Mouse (Mus musculus) right cerebral cortex, adult 2 months (tissue): ENCODE data around the gene Dab1.

Experiments used
- DNase-seq, 2 experiments: peaks; one replicate each; pipeline ENCODE4 v3.0.0; 2021 to 2022; ENCODE audit warnings: low spot score in 2 of 2

Gene Dab1

DNA sequence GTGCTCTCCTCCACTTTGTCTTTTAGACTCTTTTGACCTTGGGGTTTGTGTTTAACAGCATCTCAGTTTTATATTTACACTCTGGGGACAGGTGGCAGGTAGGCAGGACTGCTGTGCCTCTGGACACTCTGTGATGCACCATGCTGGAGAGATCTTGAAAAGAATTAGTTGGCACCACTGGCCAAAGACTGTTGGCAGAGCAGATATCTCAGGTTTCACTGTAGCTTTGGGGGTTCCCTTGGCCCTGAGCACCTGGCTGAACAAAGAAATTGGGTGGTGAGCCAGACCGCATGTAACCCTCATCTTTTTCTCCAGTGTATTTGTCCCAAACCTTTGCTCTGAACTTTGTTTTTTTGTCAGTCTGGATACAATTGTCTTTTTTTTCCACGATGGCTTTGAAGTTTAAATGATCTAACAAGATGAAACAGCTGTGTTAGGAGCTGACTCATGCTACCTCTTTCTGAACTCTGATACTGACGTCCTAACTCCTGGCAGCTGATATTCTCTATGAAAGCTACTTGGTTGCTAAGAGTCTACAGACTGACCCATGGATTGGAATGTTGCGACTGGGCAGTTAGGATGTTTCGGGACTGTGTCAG is 960.9 kb downstream of the Dab1 start:
- DNase-seq = no peak

DNA sequence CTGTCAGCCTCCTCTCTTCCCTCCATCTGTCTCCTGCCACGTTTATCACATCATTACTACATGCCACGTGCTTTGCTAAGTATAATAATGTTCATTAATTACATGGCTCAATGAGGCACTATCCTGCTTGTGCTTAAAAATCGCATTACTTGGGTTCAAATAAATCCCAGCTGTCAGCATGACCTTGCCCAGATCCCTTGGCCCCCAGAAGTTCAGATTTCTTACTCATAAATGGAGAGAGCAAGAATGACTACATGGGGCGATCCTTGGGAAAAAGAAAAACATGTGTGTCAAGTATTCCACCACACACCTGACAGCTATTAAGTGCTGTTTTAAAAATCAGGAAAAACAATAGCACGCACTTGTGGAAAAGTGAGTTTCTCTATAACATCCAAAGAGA is 963.6 kb downstream of the Dab1 start:
- no peak for DNase-seq

DNA sequence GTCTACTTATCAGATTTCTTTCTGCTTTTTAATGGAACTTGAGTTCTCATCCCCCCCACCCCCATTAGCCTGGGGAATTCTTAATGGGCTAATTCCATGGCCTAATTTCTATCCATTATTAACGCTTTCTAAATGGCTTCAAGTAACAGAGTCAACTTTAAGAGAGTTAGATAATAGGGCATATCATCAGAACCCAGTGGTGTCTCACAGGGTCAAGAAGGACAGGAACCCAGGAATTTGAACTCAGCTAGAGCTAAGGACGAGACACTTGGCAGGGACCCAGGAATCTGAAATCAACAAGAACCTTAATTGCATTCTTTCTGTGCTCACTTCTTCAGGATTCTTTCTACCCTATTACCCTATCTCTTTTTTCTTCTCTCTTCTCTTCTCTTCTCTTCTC is 968.7 kb downstream of the Dab1 start:
- no peak for DNase-seq

DNA sequence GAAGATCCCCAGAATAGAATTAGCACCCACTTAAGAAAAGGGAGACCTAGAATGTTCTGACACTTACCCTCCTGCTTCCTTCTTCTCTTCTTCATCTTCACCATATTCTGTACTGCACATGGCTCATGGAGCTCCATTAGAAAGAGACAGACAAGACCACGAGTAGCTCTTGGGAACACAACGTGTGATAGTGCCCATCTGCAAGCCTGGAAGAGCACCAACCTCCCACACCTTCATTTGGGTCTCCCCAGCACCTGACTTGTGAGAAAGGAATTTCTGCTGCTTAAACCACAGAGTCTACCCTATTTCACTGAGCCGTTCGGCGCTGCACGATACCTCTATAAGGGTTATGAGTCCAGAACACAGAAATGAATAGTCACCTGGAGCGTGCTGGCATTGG is 977.8 kb downstream of the Dab1 start:
- DNase-seq = no peak

DNA sequence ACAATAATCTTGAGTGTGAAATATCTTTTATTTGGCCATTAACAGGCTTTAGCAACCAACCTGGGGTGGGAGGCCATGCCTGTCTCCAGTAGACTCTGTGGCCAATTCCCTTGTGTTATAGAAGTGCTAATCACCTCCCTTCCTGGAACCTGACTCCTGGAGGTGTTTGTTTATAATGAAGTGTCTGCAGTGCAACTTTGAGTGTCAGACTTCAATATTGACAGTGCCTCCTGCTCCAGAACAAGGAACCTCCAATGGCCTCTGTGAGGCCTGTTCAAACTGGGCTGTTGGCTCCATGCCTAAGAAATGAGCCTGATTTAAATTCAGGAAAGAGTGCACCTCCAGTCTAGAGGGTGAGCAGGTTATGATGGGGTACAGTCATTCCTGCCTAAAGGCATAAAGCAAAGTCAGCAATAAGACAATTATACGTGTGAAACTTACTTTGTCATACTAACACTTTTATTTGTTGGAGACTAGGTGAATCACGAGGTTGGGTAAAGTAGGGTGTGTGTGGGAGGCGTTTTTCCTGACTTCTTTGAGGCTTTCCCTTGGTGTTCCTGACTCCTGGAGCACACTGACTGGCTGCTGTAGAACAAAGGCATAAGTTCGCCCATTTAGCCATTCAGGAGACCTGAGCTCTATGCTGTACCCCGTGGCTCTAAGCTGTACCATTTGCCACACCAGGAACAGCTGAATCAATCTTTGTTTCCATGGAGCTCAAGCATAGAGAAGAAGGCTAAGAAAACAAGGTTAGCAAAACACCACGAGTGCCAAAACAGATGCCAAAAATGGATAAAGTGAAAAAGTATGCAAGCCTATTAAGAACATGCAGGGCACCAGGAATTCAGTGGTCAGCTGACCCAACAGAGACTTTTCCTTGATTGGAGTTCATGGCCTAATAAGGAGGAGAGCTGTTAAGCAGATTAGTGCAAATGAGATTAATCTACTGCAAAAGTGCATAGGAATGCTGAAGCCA is 978.6 kb downstream of the Dab1 start:
- no peak for DNase-seq

DNA sequence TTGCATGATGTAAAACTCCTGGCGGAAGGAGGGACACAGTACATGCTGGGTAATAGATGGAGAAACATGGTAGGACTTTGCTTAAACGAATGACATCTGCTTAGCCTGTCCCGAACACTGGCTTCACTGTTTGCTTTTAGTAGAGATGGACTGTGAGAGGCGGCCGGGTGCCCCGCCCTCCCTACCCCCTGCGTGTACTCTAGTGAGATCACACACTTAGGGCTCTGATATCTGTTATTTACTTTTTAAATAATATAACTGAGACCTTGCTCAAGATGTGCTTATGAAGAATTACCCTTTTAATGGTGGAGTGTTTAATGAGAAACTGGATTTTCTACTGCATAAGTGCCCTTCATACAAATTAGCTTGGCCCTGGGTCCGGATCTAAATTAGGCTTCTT is 983.6 kb downstream of the Dab1 start:
- no peak for DNase-seq

DNA sequence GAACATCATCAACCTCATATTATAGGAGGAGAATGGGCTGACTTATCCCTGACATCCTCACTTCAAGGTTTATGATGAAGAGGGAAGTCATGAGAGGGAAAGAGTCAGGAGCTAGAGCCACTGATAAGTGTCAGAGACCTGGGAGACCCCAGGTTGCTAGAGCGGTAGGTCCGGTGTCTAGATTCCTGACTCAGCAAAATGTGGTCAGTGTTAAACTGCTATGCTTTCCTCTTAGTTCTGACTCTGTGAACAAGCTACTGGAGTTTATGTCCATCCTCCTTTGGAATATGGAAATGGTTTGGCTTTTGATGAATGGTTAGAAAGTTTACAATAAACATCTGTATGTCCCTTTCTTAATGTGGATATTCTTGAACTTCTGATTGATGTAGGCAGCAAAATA is 985.1 kb downstream of the Dab1 start:
- DNase-seq = no peak

DNA sequence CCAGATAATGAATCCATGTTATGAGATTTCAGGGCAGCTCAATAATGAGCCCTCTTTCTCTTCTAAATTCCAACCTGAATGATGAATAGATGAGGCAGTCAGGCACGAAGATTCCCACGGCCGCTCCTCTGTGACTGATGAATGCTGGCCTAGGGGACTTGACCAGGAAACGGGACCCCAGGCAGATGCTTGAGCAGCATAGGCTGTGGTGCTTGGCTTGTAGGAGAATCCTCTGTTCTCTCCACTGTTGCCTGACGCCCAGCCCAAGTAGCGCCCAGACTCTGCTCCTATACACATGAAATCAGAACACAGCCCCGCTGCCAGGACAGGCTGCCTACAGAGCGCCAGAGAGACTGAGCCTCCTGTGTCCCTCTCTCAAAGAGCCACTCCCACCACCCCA is 987.7 kb downstream of the Dab1 start:
- DNase-seq = no peak

DNA sequence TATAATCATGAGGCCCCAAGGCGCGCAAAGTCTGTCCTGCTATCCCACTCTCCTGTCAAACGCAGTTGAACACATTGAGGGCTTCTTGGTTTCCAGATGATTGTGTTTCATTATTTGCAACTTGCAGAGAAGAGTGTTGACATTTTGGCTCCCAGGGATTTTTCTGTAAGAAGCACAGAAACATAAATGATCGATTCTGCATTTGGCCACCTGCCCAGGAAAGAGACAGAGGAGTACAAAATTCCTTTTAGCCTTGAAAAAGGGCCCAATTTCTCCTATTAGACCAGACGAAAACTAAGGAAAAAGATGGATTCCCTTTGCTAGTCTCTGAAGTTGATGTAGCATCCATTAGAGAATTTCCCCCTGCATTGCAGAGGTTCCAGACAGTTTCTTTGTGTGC is 988.5 kb downstream of the Dab1 start:
- DNase-seq = no peak

DNA sequence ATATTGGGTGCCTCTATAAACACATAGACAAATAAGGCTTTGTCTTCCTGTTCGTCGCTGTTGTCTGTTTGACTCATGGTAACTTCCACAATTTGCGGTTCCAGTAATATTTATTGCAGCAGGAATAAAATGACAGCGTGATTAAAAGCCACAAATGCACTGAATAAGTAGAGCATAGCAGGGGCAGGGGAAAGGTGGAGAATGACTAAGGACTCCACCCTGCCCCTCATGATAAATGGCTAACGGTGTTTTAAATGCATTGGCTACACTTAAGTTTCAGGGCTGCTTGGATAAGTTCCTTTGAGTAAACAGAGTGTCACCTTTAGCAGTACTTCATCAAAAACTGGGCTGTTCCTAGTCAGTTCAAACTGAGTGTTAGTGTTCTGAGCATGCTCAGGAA is 1000.3 kb downstream of the Dab1 start:
- no peak for DNase-seq

DNA sequence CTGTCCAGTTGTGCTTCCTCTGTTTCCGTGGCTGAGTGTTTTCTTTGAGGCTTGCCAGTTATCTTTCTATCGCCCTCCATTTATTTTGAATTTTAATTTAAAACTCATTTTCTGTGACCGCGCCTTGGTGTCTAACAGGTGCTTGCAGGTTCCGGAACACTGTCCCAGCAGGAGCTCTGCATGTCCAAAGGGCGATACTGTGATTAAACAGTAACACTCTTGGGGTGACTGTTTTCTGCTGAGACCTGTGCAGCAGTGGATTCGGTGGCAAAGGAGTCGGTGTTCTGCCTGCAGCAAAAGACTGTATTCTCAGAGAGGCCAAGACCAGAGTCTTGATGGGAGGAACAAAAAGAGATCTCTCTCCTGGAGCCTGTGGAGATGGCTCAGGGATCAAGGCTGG is 1006.2 kb downstream of the Dab1 start:
- DNase-seq = no peak

DNA sequence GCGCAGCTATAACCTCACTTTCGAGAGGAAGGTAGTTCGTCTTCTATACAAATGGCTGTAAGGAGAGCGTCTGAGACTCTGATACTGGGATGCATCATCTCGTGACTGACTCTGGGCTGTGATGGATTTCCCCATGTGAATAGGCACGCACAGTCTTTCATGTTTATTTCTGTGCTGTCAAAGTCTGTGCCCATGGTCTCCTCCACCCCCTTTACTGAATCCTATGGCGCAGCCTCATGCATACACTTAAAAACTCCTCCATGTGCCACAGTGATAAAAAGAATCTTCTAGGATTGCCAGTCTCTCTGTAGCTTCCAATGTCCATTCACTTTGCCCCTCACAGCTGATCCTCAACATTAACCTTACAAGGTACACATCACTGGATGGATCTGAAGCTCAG is 1009.5 kb downstream of the Dab1 start:
- no peak for DNase-seq

DNA sequence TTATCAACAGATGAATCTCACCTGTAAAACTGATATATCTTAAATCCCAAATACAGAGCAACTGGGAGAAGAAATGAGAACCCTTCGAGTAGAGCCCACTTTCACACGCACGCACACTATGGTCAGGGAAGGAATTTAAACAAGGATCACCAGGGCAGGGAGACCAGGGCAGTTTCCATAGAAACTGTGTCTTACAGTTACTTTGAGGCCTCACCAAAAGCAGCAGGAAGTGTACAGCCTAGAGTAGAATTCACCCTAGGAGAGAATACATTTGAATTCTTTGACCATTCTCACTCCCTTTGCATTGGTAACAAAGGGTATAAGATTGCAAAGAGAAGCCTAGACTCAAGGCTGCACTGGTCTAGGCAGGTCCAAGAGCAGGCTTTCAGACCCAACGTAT is 1017.9 kb downstream of the Dab1 start:
- no peak for DNase-seq

DNA sequence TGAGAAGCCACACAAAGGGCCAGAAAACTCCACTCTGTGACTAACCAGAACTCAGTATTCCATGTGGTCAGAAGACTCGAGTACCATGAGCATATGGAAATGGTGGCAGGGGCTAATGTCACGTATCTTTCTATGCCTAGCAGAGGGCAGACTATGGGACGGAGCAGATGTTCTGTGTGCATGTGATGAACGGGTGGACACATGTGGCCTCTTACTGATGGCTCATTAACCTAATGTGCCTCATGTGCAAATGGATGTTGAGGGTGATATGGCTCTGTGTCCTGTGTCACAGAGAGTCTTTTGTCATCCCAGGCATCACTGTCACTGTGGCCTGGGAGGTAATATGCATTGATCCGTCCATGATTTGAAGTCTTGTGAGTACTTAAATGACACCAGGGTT is 1021.5 kb downstream of the Dab1 start:
- no peak for DNase-seq

DNA sequence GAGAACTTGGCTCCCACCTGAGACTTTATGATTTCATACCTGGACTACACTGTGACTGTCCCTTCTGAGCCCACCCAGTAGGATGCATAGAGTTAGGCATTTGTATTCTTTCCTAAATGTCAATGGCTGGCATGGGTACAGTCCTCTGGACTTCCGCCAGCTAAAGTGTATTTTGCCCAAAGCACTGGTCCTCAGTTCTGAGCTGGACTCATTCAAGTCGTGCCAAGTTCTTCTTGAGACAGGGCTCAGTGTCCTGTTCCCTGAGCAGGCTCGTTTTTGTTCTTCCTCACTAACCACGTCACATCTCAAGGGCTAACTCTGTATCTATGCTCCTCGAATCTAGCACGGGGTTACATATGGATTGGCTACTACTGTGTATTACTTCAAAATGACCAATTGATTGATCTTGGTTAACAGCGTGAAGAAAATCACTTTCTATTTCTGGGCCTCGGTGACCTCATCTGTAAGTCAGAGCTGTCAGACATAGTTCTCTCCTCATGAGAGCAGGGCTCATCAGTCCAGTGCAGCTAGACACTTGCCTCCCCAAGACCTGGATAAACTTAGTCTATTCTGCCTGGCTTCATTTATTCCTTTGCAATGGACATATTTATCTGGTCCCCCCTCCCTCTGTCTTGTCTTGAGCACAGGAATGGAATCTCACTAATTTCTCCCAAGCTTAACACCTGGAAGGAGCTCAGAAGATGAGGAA is 1023.8 kb downstream of the Dab1 start:
- peak in 1 of 2 experiments; percentile 54 for DNase-seq

DNA sequence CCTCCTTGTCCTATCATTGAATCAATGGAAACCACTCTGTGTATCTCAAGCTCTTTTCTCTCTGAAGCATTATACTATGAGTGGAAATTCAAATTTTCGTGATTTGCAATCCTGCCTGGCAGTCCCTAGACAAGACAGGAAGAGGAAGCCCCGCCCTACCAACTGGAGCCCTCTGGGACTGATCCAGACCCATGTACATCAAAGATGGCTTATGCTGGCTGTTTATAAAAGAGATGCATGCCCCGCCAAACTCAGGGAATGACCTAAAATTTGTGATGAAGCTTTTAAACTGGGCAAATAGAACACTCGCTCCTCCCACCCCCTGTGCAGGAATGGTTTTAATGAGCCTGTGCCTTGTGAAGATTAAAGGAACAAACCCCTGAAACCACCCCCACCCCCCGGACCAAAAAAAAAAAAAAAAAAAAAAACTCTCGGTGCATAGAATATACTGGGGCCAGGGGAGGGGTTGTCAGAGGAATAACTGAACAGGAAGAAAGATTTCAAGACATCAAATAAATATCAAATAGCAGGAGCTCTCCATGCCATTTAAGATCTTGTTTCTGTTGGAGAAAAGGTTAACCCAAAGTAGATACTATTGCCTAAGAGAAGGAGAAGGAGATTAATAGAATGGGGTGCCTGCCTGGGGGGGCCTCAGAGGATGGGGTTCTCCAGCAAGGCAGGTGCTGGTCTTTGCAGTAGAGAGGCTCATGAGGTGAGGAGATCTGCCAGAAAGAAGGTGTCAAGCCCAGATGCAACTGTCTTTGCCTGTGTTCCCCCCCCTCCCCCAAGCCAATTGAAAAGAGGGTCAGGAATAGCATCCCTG is 1024.6 kb downstream of the Dab1 start:
- DNase-seq = peak; percentile 44 to 72

DNA sequence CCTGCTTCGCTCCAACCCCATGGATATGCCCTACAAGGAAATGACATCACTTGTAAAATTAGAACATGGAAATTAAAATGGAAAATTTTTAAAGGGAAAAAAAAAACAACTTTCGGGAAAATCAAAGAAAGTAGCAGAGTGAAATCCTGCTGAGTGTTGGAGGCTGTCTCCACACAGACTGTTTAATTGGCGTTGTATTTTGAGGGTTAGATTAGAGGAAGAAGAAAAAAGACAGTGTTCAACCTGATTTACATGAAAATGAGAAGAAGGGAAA is 1025.1 kb downstream of the Dab1 start:
- DNase-seq = no peak

DNA sequence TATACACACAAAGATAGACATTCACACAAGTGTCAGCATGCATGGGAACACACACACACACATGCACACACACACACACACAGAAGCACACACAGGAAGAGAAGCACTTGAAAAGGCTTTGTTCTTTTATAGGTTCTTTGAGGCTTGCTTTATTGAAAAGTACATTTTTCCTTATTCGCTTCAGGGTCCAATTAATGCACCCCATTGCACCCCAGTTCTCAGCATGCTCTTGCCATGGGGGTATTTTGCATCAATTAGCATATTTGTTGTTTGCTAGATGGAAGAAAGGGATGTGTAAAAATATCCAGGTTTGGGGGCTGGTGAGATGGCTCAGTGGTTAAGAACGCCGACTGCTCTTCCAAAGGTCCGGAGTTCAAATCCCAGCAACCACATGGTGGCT is 1025.7 kb downstream of the Dab1 start:
- DNase-seq = no peak

DNA sequence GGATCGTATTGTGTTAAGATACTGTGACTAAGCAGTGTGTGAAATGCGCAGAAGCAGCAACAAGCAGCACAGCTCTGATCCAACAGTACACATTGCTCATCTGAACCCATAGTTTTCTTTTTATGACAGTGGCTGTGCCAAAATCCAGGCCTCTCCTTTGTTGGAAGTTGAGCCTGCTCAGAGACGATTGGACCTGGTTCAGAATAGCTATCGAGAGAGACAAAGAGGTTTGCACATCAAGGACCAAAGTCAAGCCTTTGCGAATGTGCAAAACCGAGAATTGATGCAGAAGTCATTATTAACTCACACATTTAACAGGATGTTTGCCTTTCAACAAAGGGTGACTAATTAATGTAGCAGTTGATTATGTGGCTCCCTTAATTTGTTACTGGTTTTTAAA is 1032.6 kb downstream of the Dab1 start:
- no peak for DNase-seq

DNA sequence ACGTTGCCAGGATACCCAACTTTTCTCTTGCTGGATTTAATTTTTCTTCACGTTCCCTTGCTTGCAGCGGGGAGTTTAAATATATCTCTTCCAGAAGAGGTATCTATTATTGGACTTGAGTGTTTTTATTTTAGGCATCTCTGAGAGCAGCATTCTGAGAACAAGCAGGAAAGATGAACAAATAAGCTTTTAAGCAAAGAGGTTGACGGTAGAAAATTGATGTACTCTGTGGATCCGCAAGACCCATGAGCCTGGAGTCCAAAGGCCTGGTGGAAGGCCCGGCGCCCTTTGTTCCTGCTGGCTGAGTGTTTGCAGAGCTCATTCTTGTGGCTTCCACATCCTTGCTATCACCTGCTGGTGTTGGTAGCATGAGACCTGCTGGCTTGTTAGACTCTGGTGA is 1037.6 kb downstream of the Dab1 start:
- peak; percentile 54 to 61 for DNase-seq

DNA sequence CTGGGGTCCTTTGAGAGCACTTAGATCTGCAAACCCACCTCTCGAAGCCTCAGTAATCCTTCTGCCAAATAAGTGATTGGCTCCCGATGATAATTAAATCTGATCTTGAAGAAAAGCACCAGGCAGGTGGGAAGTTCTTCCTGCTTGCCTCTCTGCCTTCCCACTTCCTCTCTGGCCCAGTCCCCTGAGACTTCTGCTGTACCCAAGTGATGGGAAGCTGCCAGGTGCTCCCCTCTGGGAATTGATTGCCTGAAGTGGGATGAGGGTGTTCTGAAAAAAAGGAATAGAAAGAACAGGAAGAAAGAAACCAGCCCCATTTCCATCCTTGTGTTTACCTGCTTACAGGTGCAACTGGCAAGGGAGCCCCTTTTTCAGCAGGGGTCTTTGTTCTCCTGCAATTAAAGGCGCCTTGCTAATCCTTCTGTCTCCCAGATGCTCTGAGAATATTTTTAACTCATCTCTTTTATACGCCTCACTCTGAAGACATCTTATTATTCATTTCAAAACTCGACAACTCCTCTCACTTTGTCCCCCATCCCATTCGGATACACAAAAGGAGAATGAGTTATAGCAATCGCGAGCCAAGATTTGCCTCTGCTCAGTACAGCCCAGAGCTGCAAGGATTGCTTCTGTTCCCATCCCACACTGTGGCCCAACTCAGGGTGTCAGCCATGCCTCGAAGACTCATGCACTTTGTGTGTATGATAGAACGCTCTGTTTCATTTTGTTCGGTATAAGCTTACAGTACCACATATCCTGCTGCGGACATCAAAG is 1043.9 kb downstream of the Dab1 start:
- DNase-seq = peak in 1 of 2 experiments; percentile 56
